Mouse (Mus musculus): Measurements from ENCODE around the gene Ppp1r21. TPM values are rescaled to one million over a fixed set of nuclear protein-coding genes. Genes with fewer than 3 reads are reported as not detected.

The Ppp1r21 gene
- polyA plus RNA-seq (2014; fragmentation: Nextera tagmentation; extraction: Ambion mirVana), result 25.1 and 25.4 TPM in 2 replicates

GRCm38 (mm10) chr17:88529519-88530235 is at the start of gene Ppp1r21:
Gene Ppp1r21, plus strand, starts transcription at chr17:88530118.
- 8% methylated on average over 40 of the region's 49 CpGs for WGBS
- peak within 1 kb of the TSS; percentile 72 for H3K9ac ChIP-seq (replicated peaks; ENCODE audit: low read length)
- no peaks in the 10 kb centered on the region for H3K27me3 ChIP-seq (ENCODE audit: control insufficient read depth, insufficient read depth, low read length)
- 0 out of 2 replicates have a peak within 1 kb of the TSS, but pooled peaks have one; percentile 61 for H3K27ac ChIP-seq (replicated peaks; ENCODE audit: low read depth, low read length)
- H3K4me2 ChIP-seq (ENCODE audit: low read depth, low read length), result peak within 1 kb of the TSS; percentile 68
- no peaks in the 10 kb centered on the region for H3K9me3 ChIP-seq (replicated peaks; ENCODE audit: control insufficient read depth, low read length)
- peak; percentile 96 for ATAC-seq (replicated peaks; ENCODE audit: insufficient number of reproducible peaks, low FRiP score, low TSS enrichment, low read depth)
- peak within 1 kb of the TSS; percentile 63 for H3K4me3 ChIP-seq (ENCODE audit: low read depth, low read length)
- no peaks in the 10 kb centered on the region for H3K4me1 ChIP-seq (ENCODE audit: control insufficient read depth, insufficient read depth, low read length)
- H3K36me3 ChIP-seq (replicated peaks; ENCODE audit: control insufficient read depth, insufficient read depth, low read depth, low read length), result no peaks in the 10 kb centered on the region
- DNase-seq (ENCODE audit: low spot score), result peak; percentile 96

DNA sequence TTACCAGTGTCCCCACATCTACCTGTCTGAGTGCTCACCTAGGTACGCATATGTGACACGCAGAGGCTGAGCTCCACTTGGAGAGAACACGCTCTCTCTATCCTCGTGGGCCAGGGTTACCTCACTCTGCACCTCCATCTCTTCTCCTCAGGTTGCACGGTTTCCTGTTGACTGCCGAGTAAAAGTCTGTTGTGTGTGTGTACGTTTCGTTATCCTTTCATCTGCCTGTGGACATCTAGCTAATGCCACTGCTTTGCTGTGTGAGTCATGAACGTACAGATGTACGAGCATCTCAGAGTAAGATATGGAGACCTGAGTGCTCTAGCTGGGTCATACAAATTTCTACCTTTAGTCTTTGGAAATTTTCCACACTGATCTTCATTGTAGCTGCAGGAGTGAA is 49.5 kb upstream of the Ppp1r21 start:
- no peaks in the 10 kb centered on the region for H3K4me1 ChIP-seq (ENCODE audit: control insufficient read depth, insufficient read depth, low read length)
- DNase-seq (ENCODE audit: low spot score) (no peak), ATAC-seq (replicated peaks; ENCODE audit: insufficient number of reproducible peaks, low FRiP score, low TSS enrichment, low read depth) (no peak)
- no peaks in the 10 kb centered on the region for H3K36me3 ChIP-seq (replicated peaks; ENCODE audit: control insufficient read depth, insufficient read depth, low read depth, low read length)
- WGBS, result 92% methylated on average over 10 of the region's 10 CpGs
- H3K9me3 ChIP-seq (replicated peaks; ENCODE audit: control insufficient read depth, low read length), result no peaks in the 10 kb centered on the region
- no peak overlapping the region for H3K27ac ChIP-seq (replicated peaks; ENCODE audit: low read depth, low read length)
- no peak overlapping the region for H3K9ac ChIP-seq (replicated peaks; ENCODE audit: low read length)
- H3K4me2 ChIP-seq (ENCODE audit: low read depth, low read length), result no peak overlapping the region
- H3K4me3 ChIP-seq (ENCODE audit: low read depth, low read length), result no peak overlapping the region
- no peaks in the 10 kb centered on the region for H3K27me3 ChIP-seq (ENCODE audit: control insufficient read depth, insufficient read depth, low read length)

DNA sequence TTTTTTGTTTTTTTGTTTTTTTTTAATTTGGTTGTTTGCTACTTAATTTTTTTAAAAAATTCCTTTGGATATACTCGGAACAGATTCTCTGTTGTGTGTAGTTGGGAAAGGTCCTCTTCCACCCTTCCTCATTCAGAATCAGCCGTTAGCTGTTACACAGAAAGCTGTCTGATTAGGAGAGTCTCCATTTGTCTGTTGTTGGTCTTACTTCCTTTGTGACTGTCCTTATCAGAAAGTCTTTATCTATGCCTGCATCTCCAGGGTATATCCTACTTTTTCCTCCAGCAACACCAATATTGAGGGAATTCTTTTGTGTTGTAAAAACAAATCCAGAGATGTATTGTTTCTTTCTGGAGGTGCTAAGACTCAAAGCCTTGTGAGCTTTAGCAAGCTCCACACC is 48.9 kb upstream of the Ppp1r21 start:
- Histone ChIP-seq H3K4me3 (ENCODE audit: low read depth, low read length) (no peak overlapping the region), H3K27ac (replicated peaks; ENCODE audit: low read depth, low read length) (no peak overlapping the region), H3K4me1 (ENCODE audit: control insufficient read depth, insufficient read depth, low read length) (no peaks in the 10 kb centered on the region), H3K36me3 (replicated peaks; ENCODE audit: control insufficient read depth, insufficient read depth, low read depth, low read length) (no peaks in the 10 kb centered on the region), H3K27me3 (ENCODE audit: control insufficient read depth, insufficient read depth, low read length) (no peaks in the 10 kb centered on the region), H3K9me3 (replicated peaks; ENCODE audit: control insufficient read depth, low read length) (no peaks in the 10 kb centered on the region), H3K9ac (replicated peaks; ENCODE audit: low read length) (no peak overlapping the region), H3K4me2 (ENCODE audit: low read depth, low read length) (no peak overlapping the region)
- WGBS, result 90% methylated on average over 2 of the region's 2 CpGs
- ATAC-seq (replicated peaks; ENCODE audit: insufficient number of reproducible peaks, low FRiP score, low TSS enrichment, low read depth) (no peak), DNase-seq (ENCODE audit: low spot score) (no peak)

GRCm38 (mm10) chr17:88481587-88481986 is 48.3 kb upstream of the Ppp1r21 start:
- ATAC-seq (replicated peaks; ENCODE audit: insufficient number of reproducible peaks, low FRiP score, low TSS enrichment, low read depth) (no peak), DNase-seq (ENCODE audit: low spot score) (no peak)
- Histone ChIP-seq H3K4me2 (ENCODE audit: low read depth, low read length) (no peak overlapping the region), H3K9ac (replicated peaks; ENCODE audit: low read length) (no peak overlapping the region), H3K9me3 (replicated peaks; ENCODE audit: control insufficient read depth, low read length) (no peaks in the 10 kb centered on the region), H3K27me3 (ENCODE audit: control insufficient read depth, insufficient read depth, low read length) (no peaks in the 10 kb centered on the region), H3K4me1 (ENCODE audit: control insufficient read depth, insufficient read depth, low read length) (no peaks in the 10 kb centered on the region), H3K27ac (replicated peaks; ENCODE audit: low read depth, low read length) (no peak overlapping the region), H3K36me3 (replicated peaks; ENCODE audit: control insufficient read depth, insufficient read depth, low read depth, low read length) (no peaks in the 10 kb centered on the region; the same call in 1 of the 2 replicates), H3K4me3 (ENCODE audit: low read depth, low read length) (no peak overlapping the region)
- 94% methylated on average over 3 of the region's 3 CpGs for WGBS

GRCm38 (mm10) chr17:88484539-88484938 is 45.4 kb upstream of the Ppp1r21 start:
- WGBS, result 93% methylated on average over 11 of the region's 11 CpGs
- H3K4me3 ChIP-seq (ENCODE audit: low read depth, low read length), result no peak overlapping the region

DNA sequence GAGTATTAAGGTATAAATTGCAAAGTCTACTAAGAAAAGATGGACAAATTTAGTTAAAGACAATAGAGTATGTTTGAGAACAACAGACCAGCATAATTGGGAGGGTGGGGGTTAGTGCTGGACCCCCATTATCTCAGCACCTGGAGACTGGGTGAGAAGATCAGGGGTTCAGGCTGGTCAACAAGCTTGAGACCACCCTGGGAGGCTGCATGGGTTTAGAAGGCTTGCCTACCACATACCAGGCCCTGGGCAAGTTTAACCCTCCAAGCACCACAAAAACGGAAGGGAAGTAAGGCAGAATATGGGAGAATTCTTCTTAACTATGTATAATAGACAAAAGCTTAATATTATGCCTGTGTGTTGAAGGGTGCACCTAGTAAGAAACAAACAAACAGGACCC is 45.0 kb upstream of the Ppp1r21 start:
- Histone ChIP-seq H3K4me2 (ENCODE audit: low read depth, low read length) (no peak overlapping the region), H3K27me3 (ENCODE audit: control insufficient read depth, insufficient read depth, low read length) (no peaks in the 10 kb centered on the region), H3K9ac (replicated peaks; ENCODE audit: low read length) (no peak overlapping the region), H3K36me3 (replicated peaks; ENCODE audit: control insufficient read depth, insufficient read depth, low read depth, low read length) (no peaks in the 10 kb centered on the region; the same call in 1 of the 2 replicates), H3K4me3 (ENCODE audit: low read depth, low read length) (no peak overlapping the region), H3K27ac (replicated peaks; ENCODE audit: low read depth, low read length) (no peak overlapping the region), H3K9me3 (replicated peaks; ENCODE audit: control insufficient read depth, low read length) (no peaks in the 10 kb centered on the region), H3K4me1 (ENCODE audit: control insufficient read depth, insufficient read depth, low read length) (no peaks in the 10 kb centered on the region)
- DNase-seq (ENCODE audit: low spot score) (no peak), ATAC-seq (replicated peaks; ENCODE audit: insufficient number of reproducible peaks, low FRiP score, low TSS enrichment, low read depth) (no peak)
- 84% methylated on average over 1 of the region's 1 CpGs for WGBS

More at GRCm38 (mm10) chr17:88484539-88484938, 45.4 kb upstream of the Ppp1r21 start:
- Histone ChIP-seq H3K4me2 (ENCODE audit: low read depth, low read length) (no peak overlapping the region), H3K36me3 (replicated peaks; ENCODE audit: control insufficient read depth, insufficient read depth, low read depth, low read length) (no peaks in the 10 kb centered on the region; the same call in 1 of the 2 replicates), H3K4me1 (ENCODE audit: control insufficient read depth, insufficient read depth, low read length) (no peaks in the 10 kb centered on the region), H3K9me3 (replicated peaks; ENCODE audit: control insufficient read depth, low read length) (no peaks in the 10 kb centered on the region), H3K27me3 (ENCODE audit: control insufficient read depth, insufficient read depth, low read length) (no peaks in the 10 kb centered on the region), H3K27ac (replicated peaks; ENCODE audit: low read depth, low read length) (no peak overlapping the region), H3K9ac (replicated peaks; ENCODE audit: low read length) (no peak overlapping the region)
- ATAC-seq (replicated peaks; ENCODE audit: insufficient number of reproducible peaks, low FRiP score, low TSS enrichment, low read depth), result no peak
- no peak for DNase-seq (ENCODE audit: low spot score)

GRCm38 (mm10) chr17:88490546-88490945 is 39.4 kb upstream of the Ppp1r21 start:
- Histone ChIP-seq H3K4me3 (ENCODE audit: low read depth, low read length) (no peak overlapping the region), H3K27me3 (ENCODE audit: control insufficient read depth, insufficient read depth, low read length) (no peaks in the 10 kb centered on the region), H3K36me3 (replicated peaks; ENCODE audit: control insufficient read depth, insufficient read depth, low read depth, low read length) (no peaks in the 10 kb centered on the region; the same call in 1 of the 2 replicates), H3K27ac (replicated peaks; ENCODE audit: low read depth, low read length) (no peak overlapping the region), H3K9ac (replicated peaks; ENCODE audit: low read length) (no peak overlapping the region), H3K9me3 (replicated peaks; ENCODE audit: control insufficient read depth, low read length) (no peaks in the 10 kb centered on the region), H3K4me2 (ENCODE audit: low read depth, low read length) (no peak overlapping the region), H3K4me1 (ENCODE audit: control insufficient read depth, insufficient read depth, low read length) (no peaks in the 10 kb centered on the region; the same call in 1 of the 2 replicates)
- no peak for DNase-seq (ENCODE audit: low spot score)
- WGBS, result 90% methylated on average over 10 of the region's 10 CpGs
- no peak for ATAC-seq (replicated peaks; ENCODE audit: insufficient number of reproducible peaks, low FRiP score, low TSS enrichment, low read depth)

DNA sequence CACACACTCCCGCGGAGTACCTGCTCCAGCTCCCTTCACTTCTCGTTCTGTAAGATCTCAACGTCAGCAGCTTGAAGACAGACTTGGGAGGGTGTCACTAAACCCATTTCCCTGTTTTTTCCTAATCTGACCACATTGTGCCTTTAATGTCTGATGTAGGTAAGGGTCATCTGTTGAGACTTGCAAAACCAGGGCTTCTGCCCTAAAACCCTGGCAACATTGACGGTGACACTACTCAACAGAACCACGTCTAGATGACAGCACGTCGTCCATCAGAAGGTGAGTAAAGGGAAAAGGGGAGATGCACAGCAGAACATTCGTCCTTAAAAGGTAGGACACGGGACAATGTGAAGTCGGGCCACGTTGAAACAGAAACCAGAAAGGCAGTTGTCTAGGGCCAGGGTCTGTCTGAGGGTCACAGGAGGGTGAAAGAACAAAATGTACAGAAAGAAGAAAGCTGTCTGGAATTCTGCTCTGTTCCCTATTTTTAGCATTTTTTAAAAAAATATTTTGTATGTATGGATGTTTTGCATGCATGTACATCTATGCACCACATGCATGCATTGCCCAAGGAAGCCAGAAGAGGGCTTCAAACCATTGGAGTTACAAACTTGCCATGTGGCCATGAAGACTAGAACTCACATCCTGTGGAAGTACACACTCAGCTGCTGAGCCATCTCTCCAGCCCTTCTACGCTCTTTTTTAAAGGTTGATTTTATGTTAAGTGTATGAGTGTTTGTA is 38.4 kb upstream of the Ppp1r21 start:
- H3K27me3 ChIP-seq (ENCODE audit: control insufficient read depth, insufficient read depth, low read length), result no peaks in the 10 kb centered on the region
- H3K9ac ChIP-seq (replicated peaks; ENCODE audit: low read length), result no peak overlapping the region
- DNase-seq (ENCODE audit: low spot score) (no peak), ATAC-seq (replicated peaks; ENCODE audit: insufficient number of reproducible peaks, low FRiP score, low TSS enrichment, low read depth) (no peak)
- H3K4me1 ChIP-seq (ENCODE audit: control insufficient read depth, insufficient read depth, low read length), result no peaks in the 10 kb centered on the region; the same call in 1 of the 2 replicates
- H3K36me3 ChIP-seq (replicated peaks; ENCODE audit: control insufficient read depth, insufficient read depth, low read depth, low read length), result no peaks in the 10 kb centered on the region; the same call in 1 of the 2 replicates
- no peak overlapping the region for H3K4me2 ChIP-seq (ENCODE audit: low read depth, low read length)
- H3K27ac ChIP-seq (replicated peaks; ENCODE audit: low read depth, low read length), result no peak overlapping the region
- WGBS, result 93% methylated on average over 13 of the region's 13 CpGs
- H3K9me3 ChIP-seq (replicated peaks; ENCODE audit: control insufficient read depth, low read length), result no peaks in the 10 kb centered on the region
- no peak overlapping the region for H3K4me3 ChIP-seq (ENCODE audit: low read depth, low read length)
